Mouse (Mus musculus) fat pad, adult 2 months (tissue): Measurements from ENCODE around the gene Fam131a.

Experiments
- DNase-seq: peaks from one replicate; pipeline ENCODE4 v3.0.0-alpha.2; 2011; ENCODE audit warnings: low read depth, low spot score; ENCODE audit errors: extremely low read depth

Fam131a gene

DNA sequence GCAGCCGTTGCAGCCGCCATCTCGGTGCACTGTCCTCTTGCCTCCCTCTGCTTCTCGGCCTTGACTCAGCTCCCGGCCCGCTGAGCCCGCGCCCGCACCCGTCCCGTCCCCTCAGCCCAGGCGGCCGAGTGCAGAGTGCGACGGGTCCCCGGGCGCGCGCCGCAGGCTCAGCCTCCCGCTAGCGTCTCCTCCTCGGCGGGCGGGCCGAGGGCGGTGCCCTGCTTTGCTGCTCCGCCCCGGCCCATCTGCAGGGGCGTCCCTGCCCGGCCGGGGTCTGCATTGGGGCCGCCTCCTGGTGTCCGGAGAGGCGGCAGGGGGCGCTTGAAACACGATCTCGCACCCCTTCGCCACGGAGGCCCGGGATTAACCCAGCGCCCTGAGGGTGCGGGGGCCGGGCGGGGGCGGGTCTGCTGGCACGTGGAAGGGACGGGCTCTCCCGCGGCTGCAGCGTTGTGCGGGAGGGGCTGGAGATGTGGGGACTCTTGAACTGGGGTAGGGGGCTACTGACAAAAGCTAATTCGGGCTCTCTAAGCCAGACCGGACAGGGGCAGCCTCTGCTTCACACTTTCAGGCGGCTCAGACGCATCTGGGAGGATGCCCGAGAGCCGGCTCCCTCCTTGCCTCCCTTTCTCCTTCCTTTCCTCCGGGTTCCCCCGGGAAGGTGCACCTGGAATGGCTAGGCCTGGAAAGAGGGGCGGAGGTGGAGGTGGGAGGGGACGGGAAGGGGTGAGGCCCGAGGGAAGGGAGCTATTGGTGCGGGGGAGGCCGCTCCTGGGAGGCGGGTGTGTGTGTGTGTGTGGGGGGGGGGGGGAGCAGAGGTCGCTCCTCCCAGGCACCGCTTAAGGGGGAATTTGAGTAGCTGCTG, 23.2 kb downstream of the Fam131a start:
- DNase-seq: no peak

DNA sequence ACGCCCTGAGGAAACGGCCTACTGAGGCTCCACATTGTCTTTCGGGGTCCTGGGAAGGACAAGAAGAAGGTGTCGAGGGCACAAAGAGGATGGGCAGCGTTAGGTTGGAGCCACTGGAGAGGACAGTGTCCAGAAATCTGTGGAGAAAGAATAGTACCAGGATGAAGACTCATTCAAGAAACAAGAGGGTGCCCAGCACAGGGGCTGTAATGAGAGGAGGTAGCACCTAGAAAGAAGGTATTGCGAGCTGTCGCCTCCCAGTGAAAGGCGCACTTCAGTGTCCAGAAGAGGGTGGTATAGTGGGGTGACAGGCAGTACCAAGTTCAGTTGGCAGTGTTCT, 23.8 kb downstream of the Fam131a start:
- DNase-seq: no peak

DNA sequence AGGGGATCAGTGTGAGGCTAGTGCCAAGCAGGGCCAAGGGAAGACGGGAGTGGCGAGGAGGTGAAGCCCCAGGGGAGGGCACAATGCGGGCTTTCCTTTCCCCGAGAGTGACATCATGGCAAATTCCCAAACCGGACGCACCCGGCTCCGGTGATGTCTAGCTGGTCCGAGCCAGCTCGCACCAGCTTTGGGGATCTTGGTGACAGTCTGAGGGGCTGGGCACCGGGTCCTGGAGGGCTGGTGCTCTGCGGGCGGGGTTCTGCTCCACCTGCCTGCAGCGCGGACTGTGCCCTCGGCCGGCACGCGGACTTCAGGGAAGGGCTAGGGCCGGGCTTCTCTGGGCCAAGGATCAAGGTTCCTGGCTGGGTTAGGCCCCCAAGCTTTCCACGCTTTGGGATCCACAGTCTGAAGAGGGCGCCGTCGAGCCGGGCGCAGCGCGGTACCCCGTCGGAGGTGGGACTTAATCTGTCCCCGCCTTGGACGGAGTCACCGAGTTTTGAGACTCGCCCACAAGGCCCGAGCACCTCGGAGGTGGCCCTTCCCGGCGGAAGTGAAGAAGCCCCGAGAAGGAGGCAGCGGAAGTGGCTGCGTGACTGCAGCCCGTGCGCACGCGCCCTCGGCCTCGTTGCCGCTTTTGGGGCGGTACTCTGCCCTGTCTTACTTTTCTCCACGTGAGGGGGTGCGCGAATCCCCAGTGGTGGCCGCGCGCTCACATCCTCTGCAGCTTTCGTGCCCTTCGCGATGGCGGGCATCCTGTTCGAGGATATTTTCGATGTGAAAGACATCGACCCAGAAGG, 24.3 kb downstream of the Fam131a start, which contains the start of the genes Polr2h and Clcn2:
Polr2h (plus strand) TSS at position 485 of the 797 bp plus-strand sequence.
Clcn2 (minus strand) TSS at position 566 of the 797 bp plus-strand sequence.
- peak; percentile 68 for DNase-seq

DNA sequence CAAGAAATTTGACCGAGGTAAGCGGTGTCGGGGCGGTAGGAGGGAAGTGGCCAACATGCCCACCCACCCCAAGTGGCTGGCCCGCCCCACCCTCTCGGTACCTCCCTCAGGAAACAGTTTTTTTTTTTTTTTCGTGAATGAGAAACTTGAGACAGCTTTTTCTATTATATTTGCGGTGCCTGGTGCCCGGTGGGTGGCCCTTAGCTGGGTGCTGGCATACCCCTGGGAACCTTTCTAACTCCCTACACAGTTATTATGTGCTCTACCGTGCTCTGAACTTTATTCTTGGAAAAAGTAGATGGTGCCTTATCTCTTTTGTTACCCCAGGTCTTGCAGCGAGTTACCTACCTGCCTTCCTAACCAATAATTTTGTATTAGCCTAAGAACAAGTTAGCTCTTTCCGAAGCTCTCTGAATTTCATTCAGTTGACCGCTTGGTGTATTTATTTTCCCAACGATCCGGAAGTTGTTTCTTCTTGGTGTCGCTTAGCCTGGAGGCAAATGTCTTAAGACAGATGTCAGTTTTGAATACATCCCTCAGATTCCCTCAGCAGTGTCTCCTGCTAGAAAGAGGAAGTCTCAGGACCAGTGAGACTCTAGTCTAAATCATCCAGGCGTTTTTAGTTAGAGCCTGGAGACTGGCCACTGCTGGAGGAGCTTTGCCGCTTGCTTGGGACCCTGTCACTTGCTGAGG, 25.1 kb downstream of the Fam131a start:
- DNase-seq: no peak

DNA sequence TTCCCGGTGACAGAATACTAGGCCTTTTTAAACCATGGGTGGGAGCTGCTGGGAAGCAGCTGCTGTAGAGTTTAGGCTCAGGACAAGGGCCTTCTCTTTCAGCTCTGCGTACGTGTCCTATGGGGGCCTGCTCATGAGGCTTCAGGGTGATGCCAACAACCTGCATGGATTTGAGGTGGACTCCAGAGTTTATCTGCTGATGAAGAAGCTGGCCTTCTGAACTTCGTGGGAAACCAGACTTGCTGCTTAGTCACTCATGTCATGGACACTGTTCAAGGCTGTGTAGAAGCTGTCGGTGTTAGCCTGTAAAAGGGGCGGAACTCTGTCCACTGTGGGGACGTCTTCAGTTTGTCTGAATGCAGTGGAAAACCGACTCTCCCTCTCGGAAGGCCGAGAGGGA, 28.8 kb downstream of the Fam131a start:
- no peak for DNase-seq

DNA sequence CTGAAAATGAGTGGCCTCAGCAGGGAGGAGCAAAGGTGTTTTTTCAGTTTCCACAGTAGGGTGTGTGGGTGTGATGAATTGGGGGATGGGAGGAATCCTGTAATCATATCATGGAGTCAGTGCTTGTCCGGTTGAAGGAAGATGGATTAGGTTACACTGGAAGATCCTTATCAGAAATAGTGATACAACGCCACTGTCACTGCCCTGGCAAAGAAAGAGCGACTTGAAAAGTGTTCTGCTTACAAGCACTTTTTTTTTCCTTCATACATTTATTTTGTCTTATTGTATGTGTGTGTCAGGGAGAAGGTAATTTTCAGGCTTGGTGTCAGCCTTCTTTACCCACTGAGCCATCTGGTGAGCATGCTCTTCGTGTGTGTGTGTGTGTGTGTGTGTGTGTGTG, 29.7 kb downstream of the Fam131a start:
- no peak for DNase-seq

DNA sequence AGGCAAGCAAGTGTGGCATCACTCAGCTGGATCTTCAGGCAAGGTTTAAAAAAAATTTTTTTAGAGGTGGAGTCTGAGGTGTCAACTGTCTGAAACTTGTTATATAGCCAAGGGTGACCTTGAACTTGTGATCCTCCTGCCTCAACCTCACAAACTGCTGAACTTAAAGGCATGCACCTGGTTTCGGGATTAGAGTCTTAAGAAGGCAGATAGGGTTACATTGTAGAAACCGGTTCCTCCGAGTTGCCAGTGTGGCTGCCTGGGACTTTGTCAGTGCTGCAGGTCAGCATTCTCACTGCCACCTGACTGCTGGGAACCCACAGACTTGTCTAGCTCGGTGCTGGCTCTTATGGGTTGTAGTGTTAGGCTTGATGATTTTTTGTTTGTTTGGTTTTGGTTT, 30.2 kb downstream of the Fam131a start:
- no peak for DNase-seq

DNA sequence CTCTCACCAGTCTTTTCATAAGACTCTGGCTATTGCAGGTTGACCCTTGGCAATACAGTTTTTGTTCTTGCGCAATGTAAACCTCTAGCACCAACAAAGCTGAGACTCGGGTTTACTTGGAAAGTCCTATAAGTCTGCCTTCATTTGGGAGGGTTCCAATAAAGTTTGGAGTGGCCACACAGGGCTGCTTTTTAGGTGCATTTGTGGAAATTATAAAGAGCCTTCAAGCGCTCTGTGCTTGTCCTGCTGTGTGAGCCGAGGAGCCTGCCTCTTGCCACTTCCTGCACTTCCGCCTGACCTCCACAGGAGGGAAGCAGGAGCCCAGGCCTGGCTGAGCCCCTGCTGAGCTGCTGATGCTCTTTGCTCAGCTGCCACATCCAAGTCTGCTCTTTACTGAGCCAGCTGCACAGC, 31.3 kb downstream of the Fam131a start:
- no peak for DNase-seq

DNA sequence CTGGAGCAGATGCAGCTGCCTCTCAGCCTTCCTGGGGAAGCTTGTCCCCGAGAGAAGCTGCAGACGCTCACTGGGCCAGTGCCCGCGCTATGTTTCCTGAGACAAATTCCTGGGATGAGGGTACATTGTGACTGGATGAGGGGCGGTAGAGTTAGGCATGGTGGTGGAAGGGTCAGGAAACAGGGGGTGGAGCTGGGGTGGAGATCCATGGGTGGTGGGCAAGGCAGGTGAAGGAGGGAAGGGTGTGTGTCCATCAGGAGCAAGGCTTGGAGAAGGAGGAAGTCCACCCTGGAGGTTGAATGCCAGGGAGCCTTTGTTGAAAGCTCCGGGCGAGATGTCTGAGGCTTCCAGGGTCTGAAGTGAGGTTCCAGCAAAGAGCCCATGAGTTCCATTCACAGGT, 32.3 kb downstream of the Fam131a start:
- DNase-seq: no peak

DNA sequence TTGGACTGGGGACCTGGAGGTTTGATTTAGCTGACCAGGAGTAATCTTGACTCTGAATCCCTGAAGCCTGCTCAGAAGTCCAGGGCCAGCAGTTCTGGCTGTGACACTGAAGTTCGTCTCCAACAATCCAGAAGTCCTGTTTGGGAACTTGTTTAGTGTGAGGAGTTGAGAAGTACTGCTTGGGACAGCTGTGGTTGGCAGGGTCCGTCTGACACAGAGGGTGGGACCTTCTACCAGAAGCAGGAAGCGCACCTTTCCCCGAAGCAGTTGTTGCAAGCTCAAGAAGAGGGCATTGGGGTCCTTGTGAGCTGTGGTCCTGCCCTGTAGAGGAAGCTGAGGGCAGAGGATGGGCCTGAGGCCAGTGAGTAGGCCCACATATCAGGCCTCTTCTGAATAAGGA, 32.7 kb downstream of the Fam131a start:
- no peak for DNase-seq

DNA sequence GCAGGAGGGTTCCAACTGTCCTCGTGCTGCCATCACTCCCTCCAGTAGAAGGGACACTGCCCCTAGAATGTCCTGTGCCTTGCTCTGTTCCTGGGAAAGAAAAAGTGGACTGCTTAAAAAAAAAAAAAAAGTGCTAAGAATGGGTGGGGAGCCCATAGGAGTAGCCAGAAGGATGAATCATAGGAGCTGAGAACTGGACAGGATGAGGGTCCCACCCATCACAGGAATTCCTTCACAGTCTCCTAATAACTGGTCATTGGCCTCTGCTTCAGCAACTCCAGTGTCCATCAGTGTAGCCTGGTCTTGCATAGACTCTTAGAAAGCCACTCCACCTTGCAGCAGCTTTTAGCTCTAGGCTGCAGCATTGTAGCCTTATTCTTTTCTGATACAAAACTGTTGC, 33.3 kb downstream of the Fam131a start:
- no peak for DNase-seq

DNA sequence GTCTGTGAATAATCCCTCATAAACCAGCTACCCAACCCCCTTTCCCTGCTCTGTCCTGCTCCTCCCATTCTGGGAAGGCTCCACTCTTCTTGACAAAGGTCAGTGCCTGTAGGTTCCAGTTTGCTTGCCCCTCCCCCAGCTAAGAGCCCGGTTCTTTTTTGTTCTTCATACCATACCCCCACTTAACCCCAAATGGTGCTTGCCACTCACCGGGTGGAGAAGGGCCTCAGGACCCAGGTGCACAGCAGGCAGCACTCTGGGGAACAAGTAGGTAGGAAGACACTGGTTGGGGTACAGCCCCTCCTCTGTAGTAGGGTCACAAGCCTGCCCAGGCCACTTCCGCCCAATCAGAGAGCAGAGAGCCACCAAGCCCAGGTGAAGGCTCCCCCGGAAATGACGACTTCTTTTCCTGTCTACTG, 37.3 kb downstream of the Fam131a start:
- no peak for DNase-seq

DNA sequence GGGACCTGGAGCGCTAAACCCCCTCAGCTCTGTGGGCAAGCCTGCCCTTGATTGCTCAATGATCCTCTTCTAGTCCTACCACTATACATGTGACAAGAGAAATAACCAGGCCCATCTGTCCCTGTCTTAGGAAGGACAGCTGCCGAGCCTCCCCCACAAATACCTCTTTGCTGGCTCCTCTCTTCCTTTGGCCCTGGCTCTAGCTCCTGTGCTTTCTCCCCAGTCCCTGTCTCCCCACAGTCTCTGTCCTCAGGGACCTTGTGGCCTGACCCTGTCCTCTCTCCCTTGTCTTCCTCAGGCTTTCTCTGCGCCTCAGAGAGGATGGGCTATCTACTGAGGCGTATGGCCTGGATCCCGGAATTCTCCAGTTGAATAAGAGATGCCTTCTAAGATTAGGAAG, 38.6 kb downstream of the Fam131a start:
- no peak for DNase-seq

DNA sequence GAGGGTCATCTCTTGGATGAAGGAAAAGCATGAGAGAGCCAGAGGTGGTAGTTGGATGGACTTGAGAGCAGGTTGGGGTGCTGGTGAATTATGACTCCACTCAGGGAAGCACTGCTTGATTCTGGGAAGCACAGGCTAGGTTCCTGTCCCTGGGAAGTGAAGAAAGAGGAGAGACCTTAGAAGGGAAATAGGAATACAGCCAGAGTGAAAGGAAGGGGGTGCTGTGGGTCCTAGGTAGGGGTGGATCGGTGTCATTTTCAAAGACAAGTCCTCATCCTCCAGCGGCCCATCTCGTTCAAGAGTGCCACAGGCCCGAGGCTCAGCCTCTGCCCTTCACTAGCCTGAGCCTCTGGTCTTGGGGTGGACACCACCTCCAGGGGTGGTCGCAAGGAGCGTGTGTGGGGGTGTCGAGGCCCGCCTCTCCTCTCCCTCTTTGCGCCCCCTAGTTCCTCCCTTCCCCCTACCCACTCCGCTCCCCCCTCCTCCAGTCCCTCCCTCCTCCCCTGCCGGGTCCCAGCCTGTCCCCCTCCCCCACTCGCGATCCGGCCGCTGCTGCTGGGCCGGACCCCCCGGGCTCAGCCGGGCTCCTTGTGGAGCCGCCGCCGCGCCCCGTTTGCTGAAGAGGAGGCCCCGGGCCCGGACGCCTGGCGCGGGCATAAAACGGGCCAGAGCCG, 39.3 kb downstream of the Fam131a start:
- no peak for DNase-seq

DNA sequence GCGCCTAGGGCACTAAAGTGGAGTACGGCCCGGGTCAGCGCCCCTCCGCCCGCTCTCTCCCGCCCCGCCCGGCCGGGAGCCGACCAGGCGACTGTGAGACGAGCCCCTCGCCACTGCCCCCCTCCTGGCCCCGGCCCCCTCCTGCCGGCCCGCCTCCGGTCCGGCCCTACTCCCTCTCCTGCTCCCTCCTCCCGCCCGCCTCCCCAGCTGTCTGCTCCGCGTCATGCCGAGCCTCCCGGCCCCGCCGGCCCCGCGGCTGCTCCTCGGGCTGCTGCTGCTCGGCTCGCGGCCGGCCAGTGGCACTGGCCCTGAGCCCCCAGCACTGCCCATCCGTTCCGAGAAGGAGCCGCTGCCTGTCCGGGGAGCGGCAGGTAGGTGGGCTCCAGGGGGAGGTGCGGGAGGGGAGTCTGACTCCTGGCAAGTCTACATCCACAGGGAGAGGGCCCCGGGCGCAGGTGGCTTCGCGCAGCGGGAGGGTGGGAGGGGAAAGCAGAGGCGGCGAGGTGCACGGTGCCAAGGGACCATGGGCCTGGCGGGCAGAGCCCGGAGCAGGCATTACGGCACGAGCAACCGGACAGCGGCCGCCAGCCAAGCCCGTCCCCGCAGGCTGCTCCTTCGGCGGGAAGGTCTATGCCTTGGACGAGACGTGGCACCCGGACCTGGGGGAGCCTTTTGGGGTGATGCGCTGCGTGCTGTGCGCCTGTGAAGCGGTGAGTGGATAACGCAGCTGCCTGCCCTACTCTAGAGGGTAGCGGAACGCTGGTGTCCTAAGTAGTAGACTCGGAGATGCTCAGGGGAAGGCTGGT, 40.1 kb downstream of the Fam131a start, which contains the start of gene Chrd:
Chrd (plus strand) TSS at position 203 of the 806 bp plus-strand sequence.
- no peak for DNase-seq

DNA sequence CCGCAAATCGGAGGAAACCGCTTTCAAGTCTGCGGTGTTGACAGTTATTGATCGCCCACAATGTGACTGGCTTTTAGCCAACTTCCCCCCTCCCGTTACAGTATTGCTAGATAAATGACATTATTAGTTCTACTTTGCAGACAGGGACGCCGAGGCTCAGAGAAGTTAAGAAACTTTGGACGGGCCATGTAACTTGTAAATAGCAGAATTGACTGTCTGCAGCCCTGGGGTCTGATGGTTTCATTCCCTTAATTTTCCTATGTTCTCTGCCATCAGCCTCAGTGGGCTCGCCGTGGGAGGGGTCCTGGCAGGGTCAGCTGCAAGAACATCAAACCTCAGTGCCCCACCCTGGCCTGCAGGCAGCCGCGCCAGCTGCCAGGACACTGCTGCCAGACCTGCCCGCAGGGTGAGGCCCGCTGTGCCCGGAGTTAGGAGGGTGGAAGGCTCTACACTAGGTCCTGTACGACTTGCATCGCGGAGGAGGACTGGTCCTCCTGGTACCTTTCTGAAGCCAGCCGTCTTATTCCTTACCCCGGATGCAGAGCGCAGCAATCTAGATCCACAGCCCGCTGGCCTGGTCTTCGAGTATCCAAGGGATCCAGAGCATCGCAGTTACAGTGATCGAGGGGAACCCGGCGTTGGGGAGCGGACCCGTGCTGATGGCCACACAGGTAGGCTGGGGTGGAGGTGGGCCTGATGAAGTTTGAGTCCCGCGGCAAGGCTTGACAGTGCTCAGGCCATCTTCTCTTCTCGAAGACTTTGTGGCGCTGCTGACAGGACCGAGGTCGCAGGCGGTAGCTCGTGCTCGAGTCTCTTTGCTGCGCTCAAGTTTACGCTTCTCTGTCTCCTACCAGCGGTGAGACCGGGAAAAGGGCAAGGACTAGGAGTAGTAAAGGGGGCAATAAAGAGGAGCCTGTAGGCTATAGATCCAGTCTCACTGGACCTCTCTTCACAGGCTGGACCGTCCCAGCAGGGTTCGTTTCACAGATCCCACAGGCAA, 41.0 kb downstream of the Fam131a start, which contains the start of gene Thpo:
Thpo (minus strand) TSS at position 781 of the 1,000 bp plus-strand sequence.
- DNase-seq: no peak

DNA sequence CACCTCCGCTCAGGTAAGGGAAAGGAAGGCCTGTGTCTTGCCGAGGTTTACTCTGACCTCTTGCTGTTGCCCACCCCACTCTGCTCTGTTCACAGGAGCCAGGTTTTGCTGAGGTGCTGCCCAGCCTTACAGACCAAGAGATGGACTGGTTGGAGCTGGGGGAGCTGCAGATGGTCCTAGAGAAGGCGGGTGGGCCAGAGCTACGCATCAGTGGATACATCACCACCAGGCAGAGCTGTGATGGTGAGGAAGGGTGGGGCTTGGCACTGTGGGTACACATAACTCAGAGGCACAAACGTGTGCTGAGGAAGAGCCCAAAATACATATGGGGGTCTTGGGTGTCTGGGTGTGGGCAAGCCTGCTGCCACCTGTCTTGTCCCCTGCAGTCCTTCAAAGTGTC, 42.6 kb downstream of the Fam131a start:
- DNase-seq: no peak

DNA sequence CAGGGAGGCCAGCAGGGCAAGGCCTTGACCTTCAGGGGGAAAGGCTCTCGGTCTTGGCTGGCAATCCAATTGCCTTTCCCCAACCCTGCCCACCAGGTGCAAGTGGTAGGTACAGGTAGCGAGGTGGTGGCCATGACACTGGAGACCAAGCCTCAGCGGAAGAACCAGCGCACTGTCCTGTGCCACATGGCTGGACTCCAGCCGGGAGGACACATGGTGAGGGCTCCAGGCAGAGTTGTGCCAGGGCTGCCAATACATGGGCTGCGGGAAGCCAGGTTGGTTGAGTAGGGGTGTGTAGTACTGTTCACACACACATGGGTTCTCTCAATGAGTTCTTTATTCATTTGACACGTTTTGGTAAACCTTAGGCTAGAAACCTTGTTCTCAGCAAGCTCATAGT, 43.1 kb downstream of the Fam131a start:
- DNase-seq: no peak

DNA sequence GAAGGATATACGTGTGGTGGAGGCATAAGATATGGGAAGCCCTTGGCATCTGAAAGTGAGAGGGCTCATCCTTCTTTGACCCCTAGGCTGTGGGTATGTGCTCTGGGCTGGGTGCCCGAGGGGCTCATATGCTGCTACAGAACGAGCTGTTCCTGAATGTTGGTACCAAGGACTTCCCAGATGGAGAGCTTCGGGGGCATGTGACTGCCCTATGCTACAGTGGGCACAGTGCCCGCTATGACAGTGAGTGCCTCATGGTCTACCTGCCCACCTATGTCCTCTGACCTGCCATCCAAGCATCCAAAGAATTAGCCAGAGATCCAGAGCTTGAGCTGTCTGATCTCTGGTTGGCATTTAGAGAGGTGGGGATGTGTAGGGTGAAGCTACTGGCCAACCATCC, 43.8 kb downstream of the Fam131a start:
- DNase-seq: no peak
